Mouse (Mus musculus): ENCODE results near the gene Mrrf. TPM values are rescaled to one million over a fixed set of nuclear protein-coding genes. Genes with fewer than 3 reads are reported as not detected.

The Mrrf gene
- polyA plus RNA-seq, 1 experiment from 2014 or later: 11.1 TPM

DNA sequence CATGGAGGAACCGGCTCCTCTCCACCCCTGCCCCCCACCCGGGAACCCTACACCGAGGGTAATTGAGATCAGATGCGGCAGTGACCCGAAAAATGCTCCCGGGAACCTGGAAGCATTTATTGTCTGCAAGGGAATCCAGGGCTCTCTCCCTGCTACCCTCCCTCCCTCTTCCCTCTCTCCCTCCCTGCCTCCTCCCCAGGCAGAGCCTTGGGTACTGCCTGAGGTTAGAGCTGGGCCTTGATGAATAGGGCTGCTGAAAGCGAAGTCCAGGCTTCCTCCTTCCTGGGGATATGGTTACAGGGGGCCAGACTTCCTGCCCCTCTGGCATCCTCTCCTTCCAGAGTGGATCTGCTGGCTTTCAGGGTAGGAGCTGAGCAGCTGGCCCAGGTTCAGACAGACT is 75.6 kb downstream of the Mrrf start:
- DNase-seq (no peak), ATAC-seq (no peak)
- H3K4me1 ChIP-seq (ENCODE audit: insufficient read depth): peaks cover 16% of the 10 kb centered on the region
- H3K9ac ChIP-seq (replicated peaks): no peak overlapping the region
- H3K9me3 ChIP-seq (ENCODE audit: low read length): no peaks in the 10 kb centered on the region
- TF ChIP-seq EP300 (IDR thresholded peaks at IDR 0.05; ENCODE audit: low read depth): no peak
- TF ChIP-seq CTCF (IDR thresholded peaks at IDR 0.05; ENCODE audit: low read depth): no peak
- H3K4me3 ChIP-seq (ENCODE audit: low read depth, low read length): no peak overlapping the region
- no peaks in the 10 kb centered on the region for H3K36me3 ChIP-seq (replicated peaks; ENCODE audit: insufficient read depth, low read length)
- H3K27me3 ChIP-seq (ENCODE audit: insufficient read depth, low read length): peaks cover 35% of the 10 kb centered on the region
- H3K4me2 ChIP-seq (ENCODE audit: low read depth, low read length): no peak overlapping the region
- no peak overlapping the region for H3K27ac ChIP-seq (ENCODE audit: low read depth)
- WGBS (ENCODE audit: insufficient replicate concordance): 60% methylated on average over 7 of the region's 7 CpGs

DNA sequence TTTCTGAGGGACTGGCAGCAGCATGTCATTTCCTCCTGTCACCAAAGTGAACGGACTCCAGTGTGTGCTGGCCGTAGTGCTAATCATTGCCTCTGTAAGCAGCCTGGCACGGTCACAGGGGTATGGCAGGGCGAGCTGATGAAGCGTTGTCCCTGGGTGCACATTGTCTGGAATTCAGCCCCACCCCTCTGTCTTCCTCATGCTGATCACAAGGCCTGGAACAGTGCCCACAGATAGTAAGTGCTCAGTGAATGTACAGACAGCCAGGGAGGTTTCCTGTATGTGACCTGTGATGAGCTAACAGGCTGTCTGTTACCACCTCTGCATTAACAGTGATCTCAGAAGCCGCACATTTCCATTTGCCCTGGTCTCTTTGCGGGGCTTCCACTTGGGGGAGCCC is 76.9 kb downstream of the Mrrf start:
- DNase-seq: peak; percentile 26
- no peak overlapping the region for H3K4me2 ChIP-seq (ENCODE audit: low read depth, low read length)
- TF ChIP-seq CTCF (IDR thresholded peaks at IDR 0.05; ENCODE audit: low read depth): no peak
- no peak for TF ChIP-seq EP300 (IDR thresholded peaks at IDR 0.05; ENCODE audit: low read depth)

DNA sequence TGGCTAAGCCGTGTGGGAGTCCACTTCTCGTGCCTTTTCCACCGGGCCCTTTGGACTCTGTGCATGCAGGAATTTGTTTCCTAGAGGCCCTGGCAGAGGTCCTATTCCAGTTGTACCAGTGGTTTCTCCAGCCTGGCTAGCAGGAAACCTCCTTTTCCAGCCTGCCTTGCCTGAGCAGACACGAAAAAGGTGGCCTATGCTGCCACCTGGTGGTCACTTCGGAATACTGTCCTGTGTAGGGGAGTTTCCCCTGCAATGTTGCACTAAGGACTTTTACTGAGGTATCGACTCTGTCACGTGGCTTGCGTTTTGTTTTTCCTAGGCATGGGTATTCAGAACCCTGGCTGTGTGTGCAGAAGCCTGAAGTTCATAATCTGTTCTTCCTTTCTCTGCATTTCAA is 77.8 kb downstream of the Mrrf start:
- peak; percentile 85 for ATAC-seq
- Histone ChIP-seq H3K4me2 (ENCODE audit: low read depth, low read length) (peak overlapping the region; percentile 15; the same call in 1 of the 2 replicates), H3K4me3 (ENCODE audit: low read depth, low read length) (no peak overlapping the region), H3K9me3 (ENCODE audit: low read length) (no peaks in the 10 kb centered on the region), H3K36me3 (replicated peaks; ENCODE audit: insufficient read depth, low read length) (no peaks in the 10 kb centered on the region), H3K9ac (replicated peaks) (no peak overlapping the region), H3K27me3 (ENCODE audit: insufficient read depth, low read length) (peaks cover 35% of the 10 kb centered on the region), H3K27ac (ENCODE audit: low read depth) (no peak overlapping the region), H3K4me1 (ENCODE audit: insufficient read depth) (peaks cover 20% of the 10 kb centered on the region)
- peak; percentile 92 for DNase-seq
- WGBS (ENCODE audit: insufficient replicate concordance): 8% methylated on average over 8 of the region's 8 CpGs
- TF ChIP-seq EP300 (IDR thresholded peaks at IDR 0.05; ENCODE audit: low read depth) (no peak), CTCF (IDR thresholded peaks at IDR 0.05; ENCODE audit: low read depth) (peak; percentile 96)

More for the DNA sequence above, 76.9 kb downstream of the Mrrf start:
- ATAC-seq: no peak
- Histone ChIP-seq H3K4me1 (ENCODE audit: insufficient read depth) (peaks cover 20% of the 10 kb centered on the region), H3K27ac (ENCODE audit: low read depth) (no peak overlapping the region), H3K36me3 (replicated peaks; ENCODE audit: insufficient read depth, low read length) (no peaks in the 10 kb centered on the region), H3K27me3 (ENCODE audit: insufficient read depth, low read length) (peaks cover 35% of the 10 kb centered on the region), H3K9me3 (ENCODE audit: low read length) (no peaks in the 10 kb centered on the region), H3K9ac (replicated peaks) (no peak overlapping the region), H3K4me3 (ENCODE audit: low read depth, low read length) (no peak overlapping the region)
- WGBS (ENCODE audit: insufficient replicate concordance): 53% methylated on average over 7 of the region's 7 CpGs

DNA sequence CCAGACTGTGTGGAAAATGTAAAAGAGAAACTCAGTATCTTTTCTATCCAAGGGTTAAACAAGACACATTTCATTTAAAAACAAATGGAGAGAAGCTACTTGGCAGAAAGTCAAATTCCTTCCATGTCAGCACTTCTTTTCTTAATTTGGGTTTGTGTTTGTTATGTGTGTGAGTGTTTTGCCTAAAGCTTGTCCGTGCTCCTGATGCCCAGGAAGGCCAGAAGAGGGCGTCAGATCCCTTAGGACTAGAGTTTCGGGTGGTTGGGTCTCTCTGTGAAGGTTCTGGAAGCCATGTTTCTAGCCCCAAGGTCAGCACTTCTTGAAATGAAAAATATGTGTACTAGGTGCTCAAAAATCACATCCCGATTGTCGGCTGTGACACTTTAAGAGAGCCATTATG is 78.2 kb downstream of the Mrrf start:
- ATAC-seq (peak; percentile 51), DNase-seq (peak; percentile 49)
- TF ChIP-seq EP300 (IDR thresholded peaks at IDR 0.05; ENCODE audit: low read depth): no peak
- TF ChIP-seq CTCF (IDR thresholded peaks at IDR 0.05; ENCODE audit: low read depth): peak; percentile 53
- no peaks in the 10 kb centered on the region for H3K9me3 ChIP-seq (ENCODE audit: low read length)
- WGBS (ENCODE audit: insufficient replicate concordance): 57% methylated on average over 5 of the region's 5 CpGs
- no peaks in the 10 kb centered on the region for H3K36me3 ChIP-seq (replicated peaks; ENCODE audit: insufficient read depth, low read length)
- H3K27me3 ChIP-seq (ENCODE audit: insufficient read depth, low read length): peaks cover 30% of the 10 kb centered on the region
- H3K27ac ChIP-seq (ENCODE audit: low read depth): no peak overlapping the region
- H3K9ac ChIP-seq (replicated peaks): no peak overlapping the region
- H3K4me1 ChIP-seq (ENCODE audit: insufficient read depth): peaks cover 20% of the 10 kb centered on the region
- peak overlapping the region; percentile 15; the same call in 1 of the 2 replicates for H3K4me2 ChIP-seq (ENCODE audit: low read depth, low read length)
- H3K4me3 ChIP-seq (ENCODE audit: low read depth, low read length): no peak overlapping the region

DNA sequence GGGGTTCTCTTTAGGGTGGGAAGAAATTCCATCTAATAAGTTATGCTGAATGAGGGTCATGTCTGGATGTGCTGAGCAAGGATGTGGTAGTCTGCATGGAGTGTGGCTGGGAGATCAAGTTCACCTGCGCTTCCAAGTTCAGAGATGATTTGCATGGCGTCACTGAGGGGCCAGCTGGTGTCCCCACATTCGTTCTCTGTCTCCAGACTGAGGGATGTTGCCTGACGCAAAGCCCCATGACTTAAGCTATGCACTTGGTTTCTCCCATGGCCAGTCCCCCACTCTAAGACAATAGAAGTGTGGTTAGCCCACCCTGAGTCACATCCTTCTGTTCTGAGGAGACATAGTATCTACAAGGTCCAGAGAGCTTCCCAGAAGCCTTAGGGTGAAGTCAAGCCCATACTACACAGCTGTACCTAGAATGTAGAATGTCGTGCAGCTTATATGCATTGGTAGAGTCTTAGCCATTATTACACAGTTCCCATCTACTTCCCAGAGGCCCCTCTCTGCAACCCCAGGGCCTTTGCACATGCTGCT is 79.1 kb downstream of the Mrrf start:
- Histone ChIP-seq H3K27ac (ENCODE audit: low read depth) (no peak overlapping the region), H3K4me1 (ENCODE audit: insufficient read depth) (peaks cover 20% of the 10 kb centered on the region), H3K9me3 (ENCODE audit: low read length) (no peaks in the 10 kb centered on the region), H3K36me3 (replicated peaks; ENCODE audit: insufficient read depth, low read length) (no peaks in the 10 kb centered on the region), H3K27me3 (ENCODE audit: insufficient read depth, low read length) (peaks cover 26% of the 10 kb centered on the region), H3K4me2 (ENCODE audit: low read depth, low read length) (no peak overlapping the region), H3K9ac (replicated peaks) (no peak overlapping the region), H3K4me3 (ENCODE audit: low read depth, low read length) (no peak overlapping the region)
- TF ChIP-seq CTCF (IDR thresholded peaks at IDR 0.05; ENCODE audit: low read depth): no peak
- TF ChIP-seq EP300 (IDR thresholded peaks at IDR 0.05; ENCODE audit: low read depth): no peak
- ATAC-seq: no peak
- 88% methylated on average over 5 of the region's 5 CpGs for WGBS (ENCODE audit: insufficient replicate concordance)
- DNase-seq: no peak

DNA sequence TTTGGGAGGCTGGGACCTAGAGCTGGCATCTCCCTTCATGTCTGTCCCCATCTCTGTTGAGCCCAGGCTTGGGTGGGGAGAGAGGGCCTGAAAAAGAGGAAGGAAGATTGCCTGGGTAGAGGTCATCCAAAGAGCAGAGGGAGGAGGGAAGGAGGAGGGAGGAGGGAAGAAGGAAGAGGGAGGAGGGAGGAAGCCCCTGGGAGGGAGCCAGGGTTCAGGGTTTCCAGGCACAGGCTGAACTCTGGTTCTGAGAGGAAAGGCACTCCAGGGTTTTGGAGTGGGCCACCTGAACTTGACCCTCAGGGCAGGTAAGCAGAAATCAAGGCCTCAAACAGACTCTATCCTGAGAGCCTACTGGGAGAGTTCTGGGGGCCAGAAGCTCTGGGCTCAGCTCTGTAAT is 80.4 kb downstream of the Mrrf start:
- H3K4me3 ChIP-seq (ENCODE audit: low read depth, low read length): 0 out of 2 replicates have a peak overlapping the region, but pooled peaks have one; percentile 13
- DNase-seq (peak; percentile 26), ATAC-seq (peak; percentile 28)
- H3K27ac ChIP-seq (ENCODE audit: low read depth): peak overlapping the region; percentile 76
- H3K27me3 ChIP-seq (ENCODE audit: insufficient read depth, low read length): peaks cover 13% of the 10 kb centered on the region
- peaks cover 20% of the 10 kb centered on the region for H3K4me1 ChIP-seq (ENCODE audit: insufficient read depth)
- no peak overlapping the region for H3K9ac ChIP-seq (replicated peaks)
- TF ChIP-seq EP300 (IDR thresholded peaks at IDR 0.05; ENCODE audit: low read depth): no peak
- no peak for TF ChIP-seq CTCF (IDR thresholded peaks at IDR 0.05; ENCODE audit: low read depth)
- peak overlapping the region; percentile 51 for H3K4me2 ChIP-seq (ENCODE audit: low read depth, low read length)
- no peaks in the 10 kb centered on the region for H3K36me3 ChIP-seq (replicated peaks; ENCODE audit: insufficient read depth, low read length)
- H3K9me3 ChIP-seq (ENCODE audit: low read length): no peaks in the 10 kb centered on the region

All from liver, postnatal 0 days (tissue).